In the genomic region with DNA sequence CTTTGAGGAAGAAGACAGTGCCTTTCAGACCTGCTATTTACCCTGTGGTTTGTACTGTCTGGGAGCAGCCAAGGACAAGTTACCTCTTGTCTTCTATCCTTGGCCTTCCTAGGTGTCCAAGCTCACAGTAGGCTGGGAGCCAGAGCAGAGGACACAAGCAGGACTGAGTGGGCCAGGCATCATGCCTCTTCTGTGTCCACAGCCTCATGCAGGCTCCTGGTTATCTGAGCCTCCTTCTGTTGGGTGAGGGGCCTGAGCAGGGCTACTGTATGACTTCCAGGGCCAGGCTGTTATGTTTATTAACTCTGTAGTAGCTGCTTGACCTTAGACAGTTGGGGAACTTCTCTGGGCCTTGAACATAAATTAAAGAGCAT, we compare ENCODE assay signal across 11 mouse cellular contexts.
A peak's percentile ranks its signal among the peaks of the same experiment; 100 is the strongest.
DNase-seq lines count a peak whose midpoint lies in the region; ATAC-seq and TF ChIP-seq lines count a peak whose summit lies in the region.
"Had no signal": no experiment of that assay in that cellular context is flagged by ENCODE, and none has a peak within 500 bp of the region (broad histone marks: within the 10 kb centered on the region; RNA-seq: fewer than 3 reads in every experiment).

No protein-coding gene starts in this region.

- no peaks in the 10 kb centered on the region for H3K9me3 ChIP-seq in heart, embryonic 14.5 days (ENCODE audit: control insufficient read depth, low read length)
- H3K9me3 ChIP-seq in midbrain, embryonic 13.5 days: no peaks in the 10 kb centered on the region
- H3K9me3 ChIP-seq in midbrain, postnatal 0 days (ENCODE audit: low read length): no peaks in the 10 kb centered on the region
- no peaks in the 10 kb centered on the region for H3K9me3 ChIP-seq in liver, embryonic 12.5 days (replicated peaks)
- H3K9me3 ChIP-seq: embryonic facial prominence, embryonic 15.5 days had no signal

- H3K4me2 ChIP-seq in heart, embryonic 14.5 days (ENCODE audit: low read length): no peak overlapping the region
- no peak overlapping the region for H3K4me2 ChIP-seq in midbrain, embryonic 13.5 days (replicated peaks)
- H3K4me2 ChIP-seq in midbrain, postnatal 0 days (ENCODE audit: low read depth, low read length, poor library complexity, severe bottlenecking): no peak overlapping the region
- H3K4me2 ChIP-seq in liver, embryonic 12.5 days: peak overlapping the region; percentile 50
- H3K4me2 ChIP-seq: embryonic facial prominence, embryonic 15.5 days had no signal

- no peak overlapping the region for H3K9ac ChIP-seq in heart, embryonic 14.5 days (ENCODE audit: low read length)
- no peak overlapping the region for H3K9ac ChIP-seq in midbrain, embryonic 13.5 days (replicated peaks)
- H3K9ac ChIP-seq in midbrain, postnatal 0 days (replicated peaks; ENCODE audit: low read length, poor library complexity, severe bottlenecking): no peak overlapping the region
- peak overlapping the region; percentile 54 for H3K9ac ChIP-seq in liver, embryonic 12.5 days
- H3K9ac ChIP-seq: embryonic facial prominence, embryonic 15.5 days had no signal

- peaks cover 34 to 67% of the 10 kb centered on the region in 2 experiments for H3K4me1 ChIP-seq in heart, embryonic 14.5 days (ENCODE audit: control insufficient read depth in 2 of 2, insufficient read depth in 2 of 2, low read length in 2 of 2)
- H3K4me1 ChIP-seq in midbrain, embryonic 13.5 days (replicated peaks): peaks cover 22% of the 10 kb centered on the region
- no peaks in the 10 kb centered on the region for H3K4me1 ChIP-seq in midbrain, postnatal 0 days (ENCODE audit: insufficient read depth, low read length)
- peaks cover 81% of the 10 kb centered on the region for H3K4me1 ChIP-seq in liver, embryonic 12.5 days

- no peak for DNase-seq in heart, postnatal 10 days
- no peak for DNase-seq in midbrain, postnatal 0 days (ENCODE audit: low spot score)
- peak; percentile 61 for DNase-seq in yolk sac, embryonic 10.5 days (ENCODE audit: low spot score)
- DNase-seq in left cerebral cortex, postnatal 10 days (ENCODE audit: extremely low spot score in 1 of 2, low spot score in 2 of 2): no peak
- DNase-seq in right cerebral cortex, postnatal 36 days (ENCODE audit: low spot score in 2 of 2): no peak
- DNase-seq: cerebellum, adult 8-10 months; kidney, postnatal 25 days had no signal

- H3K27me3 ChIP-seq in heart, embryonic 14.5 days (ENCODE audit: control insufficient read depth, insufficient read depth, low read length): no peaks in the 10 kb centered on the region
- H3K27me3 ChIP-seq in midbrain, embryonic 13.5 days: no peaks in the 10 kb centered on the region
- no peaks in the 10 kb centered on the region for H3K27me3 ChIP-seq in midbrain, postnatal 0 days (ENCODE audit: insufficient read depth, low read length)
- H3K27me3 ChIP-seq in liver, embryonic 12.5 days (replicated peaks): no peaks in the 10 kb centered on the region
- H3K27me3 ChIP-seq: embryonic facial prominence, embryonic 15.5 days had no signal

- no peak overlapping the region for H3K4me3 ChIP-seq in heart, embryonic 14.5 days (ENCODE audit: control insufficient read depth in 1 of 2, insufficient read depth in 1 of 2, low read depth in 1 of 2, low read length in 2 of 2)
- H3K4me3 ChIP-seq in midbrain, embryonic 13.5 days (replicated peaks): no peak overlapping the region
- H3K4me3 ChIP-seq in midbrain, postnatal 0 days (ENCODE audit: low read depth, low read length): no peak overlapping the region
- no peak overlapping the region for H3K4me3 ChIP-seq in liver, embryonic 12.5 days
- H3K4me3 ChIP-seq: embryonic facial prominence, embryonic 15.5 days had no signal

- intact Hi-C loops in heart, postnatal 10 days (cut with DNase I): no loop called here
- intact Hi-C loops in left cerebral cortex, postnatal 10 days (cut with DNase I): no loop called here

- ATAC-seq in heart, embryonic 14.5 days (ENCODE audit: insufficient number of reproducible peaks, insufficient read depth, low FRiP score, low read depth): no peak
- ATAC-seq in midbrain, embryonic 13.5 days: no peak
- no peak for ATAC-seq in midbrain, postnatal 0 days (ENCODE audit: low FRiP score)
- ATAC-seq in liver, embryonic 12.5 days: peak; percentile 71

- H3K36me3 ChIP-seq in heart, embryonic 14.5 days (ENCODE audit: control insufficient read depth, insufficient read depth, low read length): peaks cover 30% of the 10 kb centered on the region
- peaks cover 47% of the 10 kb centered on the region for H3K36me3 ChIP-seq in midbrain, embryonic 13.5 days
- H3K36me3 ChIP-seq in midbrain, postnatal 0 days (ENCODE audit: insufficient read depth, low read length): peaks cover 14% of the 10 kb centered on the region
- H3K36me3 ChIP-seq in liver, embryonic 12.5 days: peaks cover 29% of the 10 kb centered on the region

- TF ChIP-seq CTCF in midbrain, postnatal 0 days (IDR thresholded peaks at IDR 0.05): no peak

- H3K27ac ChIP-seq in heart, embryonic 14.5 days (replicated peaks in 1 of 2; ENCODE audit: control insufficient read depth in 1 of 2, insufficient read depth in 1 of 2, low read depth in 2 of 2, low read length in 2 of 2): peak overlapping the region; percentile 64 to 72
- H3K27ac ChIP-seq in midbrain, embryonic 13.5 days: peak overlapping the region; percentile 40; the same call in 1 of the 2 replicates
- no peak overlapping the region for H3K27ac ChIP-seq in midbrain, postnatal 0 days (ENCODE audit: low read depth, low read length)
- peak overlapping the region; percentile 79 for H3K27ac ChIP-seq in liver, embryonic 12.5 days
